Mouse (Mus musculus): ENCODE measurements around the gene Has3. TPM values are rescaled to one million over a fixed set of nuclear protein-coding genes. Genes with fewer than 3 reads are reported as not detected.
"Not testable (repeated sequence)": the region's sequence is repeated elsewhere in the genome, so short reads cannot be mapped to it uniquely, and the experiment has no call there.

Has3 gene
- polyA plus RNA-seq, 1 experiment from 2014 or later, result 0.89 TPM

- Histone ChIP-seq H3K4me3 (no peak overlapping the region), H3K4me1 (peaks cover 7% of the 10 kb centered on the region), H3K4me2 (replicated peaks) (no peak overlapping the region), H3K36me3 (no peaks in the 10 kb centered on the region), H3K9me3 (no peaks in the 10 kb centered on the region), H3K9ac (replicated peaks) (no peak overlapping the region), H3K27me3 (no peaks in the 10 kb centered on the region), H3K27ac (replicated peaks) (no peak overlapping the region)
- ATAC-seq (replicated peaks), result no peak
- 89% methylated on average over 10 of the region's 10 CpGs for WGBS
Measured at GRCm38 (mm10) chr8:106862845-106863244, 7.2 kb upstream of the Has3 start.

DNA sequence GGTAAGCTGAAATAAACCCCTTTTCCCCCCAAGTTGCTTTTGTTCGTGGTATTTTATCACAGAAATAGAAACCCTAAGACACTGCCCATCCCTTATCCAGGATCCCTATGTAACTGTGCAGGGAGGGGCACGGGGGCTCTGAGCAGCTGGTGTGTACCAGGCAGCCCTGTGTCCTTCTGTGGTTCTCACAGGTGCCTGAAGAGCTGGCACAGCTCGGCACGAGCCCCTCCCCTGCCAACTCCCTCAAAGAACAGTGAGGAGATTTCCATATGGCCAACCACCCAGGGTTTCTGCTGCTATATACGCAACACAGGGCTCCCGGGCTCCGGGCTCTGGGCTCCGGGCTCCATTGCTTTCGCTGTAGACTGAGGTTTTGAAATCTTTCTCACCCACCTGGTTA is 4.7 kb upstream of the Has3 start:
- Histone ChIP-seq H3K27ac (replicated peaks) (no peak overlapping the region), H3K4me3 (no peak overlapping the region), H3K4me1 (peaks cover 10% of the 10 kb centered on the region), H3K4me2 (replicated peaks) (no peak overlapping the region), H3K36me3 (no peaks in the 10 kb centered on the region), H3K9me3 (no peaks in the 10 kb centered on the region), H3K27me3 (peaks cover 11% of the 10 kb centered on the region; the same call in 1 of the 2 replicates), H3K9ac (replicated peaks) (no peak overlapping the region)
- WGBS, result 52% methylated on average over 9 of the region's 9 CpGs
- ATAC-seq (replicated peaks), result peak; percentile 61; the same call in 1 of the 2 replicates

GRCm38 (mm10) chr8:106870537-106871327 is 690 bp downstream of the Has3 start:
- peak; percentile 74 for ATAC-seq (replicated peaks)
- Histone ChIP-seq H3K27ac (replicated peaks) (peak overlapping the region; percentile 65), H3K4me3 (peak overlapping the region; percentile 72), H3K9me3 (no peaks in the 10 kb centered on the region), H3K36me3 (no peaks in the 10 kb centered on the region), H3K4me1 (peaks cover 30% of the 10 kb centered on the region), H3K9ac (replicated peaks) (peak overlapping the region; percentile 70), H3K4me2 (replicated peaks) (peak overlapping the region; percentile 98), H3K27me3 (peaks cover 18% of the 10 kb centered on the region; the same call in 1 of the 2 replicates)
- WGBS, result 0% methylated on average over 61 of the region's 63 CpGs

DNA sequence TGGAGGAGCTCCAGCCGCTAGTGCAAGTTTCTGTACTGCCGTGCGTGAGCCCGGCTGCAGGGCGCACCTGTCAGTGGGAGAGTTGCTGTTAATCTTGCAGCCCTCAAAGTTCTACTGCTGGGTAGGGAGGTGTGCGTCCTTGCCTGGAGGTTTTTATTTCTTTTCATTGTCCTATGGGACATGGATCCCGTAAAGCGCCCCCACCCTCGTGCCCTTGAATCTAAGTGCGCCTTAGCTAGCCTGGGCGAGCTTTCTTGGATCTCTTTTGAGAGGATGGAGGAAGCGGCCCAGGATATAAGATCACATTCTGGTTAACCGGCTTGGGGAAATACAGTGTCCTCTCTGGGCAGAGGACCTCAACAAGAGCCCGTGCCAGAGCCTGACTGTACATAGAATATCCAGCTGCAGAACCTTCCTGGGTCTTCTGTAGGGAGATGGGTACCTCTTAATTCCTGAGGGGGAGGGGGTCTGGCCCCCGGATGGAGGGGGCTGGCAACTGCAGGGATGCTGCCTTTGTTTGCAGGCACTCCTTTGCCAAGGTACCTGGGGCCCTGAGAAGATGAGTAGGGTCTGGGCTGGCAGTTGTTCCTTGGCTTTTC is 1.4 kb downstream of the Has3 start:
- Histone ChIP-seq H3K4me3 (peak overlapping the region; percentile 72), H3K9me3 (no peaks in the 10 kb centered on the region), H3K4me2 (replicated peaks) (peak overlapping the region; percentile 98), H3K36me3 (0 out of 2 replicates have a peak, but pooled peaks cover 1% of the 10 kb centered on the region), H3K4me1 (peaks cover 27% of the 10 kb centered on the region), H3K9ac (replicated peaks) (peak overlapping the region; percentile 70), H3K27me3 (peaks cover 18% of the 10 kb centered on the region; the same call in 1 of the 2 replicates), H3K27ac (replicated peaks) (peak overlapping the region; percentile 65)
- under 1% methylated on average over 15 of the region's 15 CpGs for WGBS
- peak; percentile 36; the same call in 1 of the 2 replicates for ATAC-seq (replicated peaks)

DNA sequence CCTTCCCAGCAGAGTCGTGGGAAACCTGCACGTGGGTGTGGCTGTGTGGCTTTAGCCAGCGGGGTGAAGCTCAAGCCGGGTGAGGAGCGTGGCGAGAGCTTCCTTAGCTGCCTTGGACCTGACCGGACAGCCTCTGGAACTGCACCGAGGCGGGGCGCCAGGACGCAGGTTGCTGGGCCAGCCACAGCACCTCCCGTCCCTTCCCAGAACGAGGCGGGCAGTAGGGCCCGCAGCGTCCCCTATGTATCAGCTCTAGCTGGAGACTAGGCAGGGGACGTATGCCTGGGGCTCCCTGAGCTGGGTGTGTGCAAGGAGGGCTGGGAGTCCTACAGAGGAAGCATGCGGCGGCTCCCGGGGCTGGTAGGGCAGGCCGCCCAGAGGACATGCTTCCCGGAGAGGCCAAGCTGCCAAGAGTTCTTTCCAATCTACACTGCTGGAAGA is 1.9 kb downstream of the Has3 start:
- H3K27me3 ChIP-seq, result peaks cover 18% of the 10 kb centered on the region; the same call in 1 of the 2 replicates
- H3K9ac ChIP-seq (replicated peaks), result peak overlapping the region; percentile 70
- H3K4me2 ChIP-seq (replicated peaks), result peak overlapping the region; percentile 98
- ATAC-seq (replicated peaks), result peak; percentile 60
- peak overlapping the region; percentile 72 for H3K4me3 ChIP-seq
- WGBS, result under 1% methylated on average over 22 of the region's 22 CpGs
- peak overlapping the region; percentile 65 for H3K27ac ChIP-seq (replicated peaks)
- peaks cover 27% of the 10 kb centered on the region for H3K4me1 ChIP-seq
- H3K36me3 ChIP-seq, result 0 out of 2 replicates have a peak, but pooled peaks cover 6% of the 10 kb centered on the region
- no peaks in the 10 kb centered on the region for H3K9me3 ChIP-seq

DNA sequence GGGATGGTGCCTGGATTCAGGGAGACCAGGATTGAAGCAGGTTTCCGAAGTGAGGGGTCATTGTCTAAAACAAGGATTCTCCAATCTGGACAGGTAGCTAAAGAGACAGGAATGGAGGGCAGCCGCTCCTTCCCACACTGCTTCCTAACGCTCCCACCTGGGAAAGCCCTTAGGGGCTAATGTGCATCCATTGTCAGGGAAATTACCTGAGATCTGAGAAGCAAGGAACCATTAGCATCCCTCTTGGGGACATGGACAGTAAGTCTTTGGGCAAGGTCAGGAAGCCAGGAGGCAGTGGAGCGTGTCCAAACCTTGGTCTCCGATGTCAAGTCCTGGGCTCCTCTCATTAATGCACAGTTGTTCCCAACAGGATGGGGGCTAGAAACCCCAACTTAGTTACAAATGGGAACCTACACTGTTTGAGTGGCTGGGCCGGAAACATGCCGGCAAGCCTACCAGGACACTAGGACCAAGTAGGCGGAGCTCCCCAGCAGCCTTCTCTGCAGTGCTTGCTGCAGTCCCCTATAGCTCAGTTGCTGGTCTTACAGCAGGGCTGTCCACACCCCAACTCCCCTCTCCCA is 2.5 kb downstream of the Has3 start:
- peaks cover 18% of the 10 kb centered on the region; the same call in 1 of the 2 replicates for H3K27me3 ChIP-seq

GRCm38 (mm10) chr8:106880121-106880707 is 10.2 kb downstream of the Has3 start:
- H3K4me3 ChIP-seq, result no peak overlapping the region
- H3K27me3 ChIP-seq, result no peaks in the 10 kb centered on the region
- no peaks in the 10 kb centered on the region for H3K4me1 ChIP-seq
- no peaks in the 10 kb centered on the region for H3K9me3 ChIP-seq
- ATAC-seq (replicated peaks), result no peak
- H3K27ac ChIP-seq (replicated peaks), result no peak overlapping the region
- WGBS, result 83% methylated on average over 8 of the region's 8 CpGs
- H3K36me3 ChIP-seq, result peaks cover 52% of the 10 kb centered on the region
- no peak overlapping the region for H3K4me2 ChIP-seq (replicated peaks)
- no peak overlapping the region for H3K9ac ChIP-seq (replicated peaks)

More for the DNA sequence above, 2.5 kb downstream of the Has3 start:
- Histone ChIP-seq H3K9ac (replicated peaks) (peak overlapping the region; percentile 70), H3K4me2 (replicated peaks) (peak overlapping the region; percentile 98), H3K36me3 (0 out of 2 replicates have a peak, but pooled peaks cover 9% of the 10 kb centered on the region), H3K4me1 (peaks cover 27% of the 10 kb centered on the region), H3K9me3 (no peaks in the 10 kb centered on the region), H3K4me3 (peak overlapping the region; percentile 72), H3K27ac (replicated peaks) (peak overlapping the region; percentile 65; the same call in 1 of the 2 replicates)
- ATAC-seq (replicated peaks), result no peak
- 11% methylated on average over 8 of the region's 8 CpGs for WGBS

- not testable (repeated sequence) for H3K9me3 ChIP-seq; ATAC-seq (replicated peaks); H3K4me3 ChIP-seq; H3K27ac ChIP-seq (replicated peaks); H3K4me2 ChIP-seq (replicated peaks); H3K4me1 ChIP-seq; H3K9ac ChIP-seq (replicated peaks); H3K27me3 ChIP-seq
- 93% methylated on average over 11 of the region's 11 CpGs for WGBS
- peaks cover 57% of the 10 kb centered on the region for H3K36me3 ChIP-seq
Measured at GRCm38 (mm10) chr8:106884094-106884493, 14.1 kb downstream of the Has3 start.

- H3K36me3 ChIP-seq, result peaks cover 49% of the 10 kb centered on the region
- WGBS, result 91% methylated on average over 4 of the region's 4 CpGs
- H3K4me3 ChIP-seq, result not testable (repeated sequence)
Measured at GRCm38 (mm10) chr8:106884826-106885400, 14.9 kb downstream of the Has3 start.

GRCm38 (mm10) chr8:106887336-106888189 is 17.5 kb downstream of the Has3 start:
- ATAC-seq (replicated peaks), result peak; percentile 68
- no peak overlapping the region for H3K4me2 ChIP-seq (replicated peaks)
- H3K4me3 ChIP-seq, result no peak overlapping the region
- no peak overlapping the region for H3K9ac ChIP-seq (replicated peaks)
- no peak overlapping the region for H3K27ac ChIP-seq (replicated peaks)
- no peaks in the 10 kb centered on the region for H3K9me3 ChIP-seq
- H3K4me1 ChIP-seq, result peaks cover 17% of the 10 kb centered on the region
- H3K27me3 ChIP-seq, result no peaks in the 10 kb centered on the region
- peaks cover 34% of the 10 kb centered on the region for H3K36me3 ChIP-seq
- 45% methylated on average over 5 of the region's 5 CpGs for WGBS

More at GRCm38 (mm10) chr8:106884826-106885400, 14.9 kb downstream of the Has3 start:
- not testable (repeated sequence) for H3K4me2 ChIP-seq (replicated peaks); ATAC-seq (replicated peaks); H3K27ac ChIP-seq (replicated peaks); H3K27me3 ChIP-seq; H3K4me1 ChIP-seq; H3K9me3 ChIP-seq; H3K9ac ChIP-seq (replicated peaks)

- Histone ChIP-seq H3K36me3 (peaks cover 26% of the 10 kb centered on the region), H3K27me3 (no peaks in the 10 kb centered on the region), H3K4me2 (replicated peaks) (no peak overlapping the region), H3K27ac (replicated peaks) (no peak overlapping the region), H3K4me3 (no peak overlapping the region), H3K4me1 (peaks cover 18% of the 10 kb centered on the region), H3K9me3 (no peaks in the 10 kb centered on the region), H3K9ac (replicated peaks) (no peak overlapping the region)
- no peak for ATAC-seq (replicated peaks)
- 85% methylated on average over 3 of the region's 3 CpGs for WGBS
Measured at GRCm38 (mm10) chr8:106888803-106889202, 18.8 kb downstream of the Has3 start.
